8 mouse cellular contexts compared by ENCODE assay signal in the genomic region with DNA sequence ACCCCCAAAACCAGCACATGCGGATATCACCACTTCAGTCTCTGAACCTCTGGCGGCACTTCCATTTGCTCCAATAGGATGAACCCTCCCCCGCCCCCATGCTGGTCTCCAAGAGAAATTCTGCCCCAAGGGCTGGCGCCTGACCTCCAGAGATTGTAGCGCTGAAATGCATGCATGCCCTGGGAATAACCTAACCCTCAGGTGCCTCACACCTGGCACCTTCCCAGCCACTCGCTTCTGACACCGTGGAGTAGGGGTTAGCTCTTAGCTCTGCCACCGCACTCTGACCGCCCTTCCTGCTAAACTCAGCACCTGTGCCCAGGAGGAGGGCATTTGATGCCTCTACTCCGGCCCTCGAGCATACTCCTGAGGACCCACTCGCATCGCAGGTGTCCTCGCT. TPM values are rescaled to one million over a fixed set of nuclear protein-coding genes. Genes with fewer than 3 reads are reported as not detected.
DNase-seq lines count a peak whose midpoint lies in the region; ATAC-seq and TF ChIP-seq lines count a peak whose summit lies in the region.

No protein-coding gene starts in this region.

- DNase-seq in cerebellum, adult 2 months: no peak
- no peak for DNase-seq in cerebellum, adult 11-12 months
- DNase-seq in thymus, adult 2 months: no peak
- no peak for DNase-seq in thymus, postnatal 14 days
- no peak for DNase-seq in liver, embryonic 11.5 days (ENCODE audit: low spot score)
- DNase-seq in stomach, postnatal 0 days (ENCODE audit: low spot score): no peak
- no peak for DNase-seq in urinary bladder, postnatal 4 days (ENCODE audit: low spot score in 2 of 2)
- no peak for DNase-seq in spleen, adult 12 weeks (ENCODE audit: low spot score)

- TF ChIP-seq EP300 in stomach, postnatal 0 days (optimal IDR thresholded peaks at IDR 0.05): no peak

- peak overlapping the region; percentile 84 for H3K4me2 ChIP-seq in liver, embryonic 11.5 days
- peak overlapping the region; percentile 76 for H3K4me2 ChIP-seq in stomach, postnatal 0 days (replicated peaks; ENCODE audit: low read depth)

- no peak overlapping the region for H3K27ac ChIP-seq in cerebellum, adult 2 months (ENCODE audit: insufficient read depth, low read length)
- H3K27ac ChIP-seq in thymus, adult 2 months (ENCODE audit: control insufficient read depth, insufficient read depth, low read length): no peak overlapping the region
- no peak overlapping the region for H3K27ac ChIP-seq in liver, embryonic 11.5 days (ENCODE audit: low read depth, low read length)
- peak overlapping the region; percentile 53 for H3K27ac ChIP-seq in stomach, postnatal 0 days (replicated peaks)

- no peaks in the 10 kb centered on the region for H3K27me3 ChIP-seq in cerebellum, adult 2 months (ENCODE audit: control insufficient read depth, insufficient read depth, low read length)
- H3K27me3 ChIP-seq in thymus, adult 2 months (ENCODE audit: control insufficient read depth, insufficient read depth, low read length): no peaks in the 10 kb centered on the region; the same call in 1 of the 2 replicates
- peaks cover 20% of the 10 kb centered on the region for H3K27me3 ChIP-seq in liver, embryonic 11.5 days (replicated peaks; ENCODE audit: control insufficient read depth, insufficient read depth, low read length)
- no peaks in the 10 kb centered on the region for H3K27me3 ChIP-seq in stomach, postnatal 0 days (ENCODE audit: control insufficient read depth, insufficient read depth, low read length)

- peak overlapping the region; percentile 72 for H3K4me3 ChIP-seq in cerebellum, adult 2 months (replicated peaks; ENCODE audit: insufficient read depth, low read depth, low read length)
- H3K4me3 ChIP-seq in thymus, adult 2 months (ENCODE audit: control insufficient read depth, insufficient read depth, low read length): peak overlapping the region; percentile 43
- peak overlapping the region; percentile 52 for H3K4me3 ChIP-seq in liver, embryonic 11.5 days (ENCODE audit: low read depth, low read length)
- peak overlapping the region; percentile 56 for H3K4me3 ChIP-seq in stomach, postnatal 0 days (ENCODE audit: low read depth, low read length)

- no peak for TF ChIP-seq CTCF in cerebellum, adult 2 months (IDR thresholded peaks at IDR 0.05; ENCODE audit: borderline replicate concordance, insufficient read depth, low read depth, low read length)
- no peak for TF ChIP-seq CTCF in thymus, adult 2 months (IDR thresholded peaks at IDR 0.05; ENCODE audit: borderline replicate concordance, control insufficient read depth, extremely low read depth, insufficient read depth, low read length, poor library complexity)
- TF ChIP-seq CTCF in stomach, postnatal 0 days (IDR thresholded peaks at IDR 0.05; ENCODE audit: low read depth): no peak

- WGBS in cerebellum, adult 2 months: 4% methylated on average over 14 of the region's 14 CpGs
- WGBS in thymus, adult 2 months: 6% methylated on average over 14 of the region's 14 CpGs
- WGBS in liver, embryonic 11.5 days: 4% methylated on average over 14 of the region's 14 CpGs
- WGBS in stomach, postnatal 0 days: 3% methylated on average over 14 of the region's 14 CpGs

- ATAC-seq in liver, embryonic 11.5 days (replicated peaks; ENCODE audit: low FRiP score): no peak; the same call in 1 of the 2 replicates
- peak; percentile 14; the same call in 1 of the 2 replicates for ATAC-seq in stomach, postnatal 0 days (ENCODE audit: low FRiP score, low TSS enrichment)

- no peaks in the 10 kb centered on the region for H3K4me1 ChIP-seq in cerebellum, adult 2 months (ENCODE audit: control insufficient read depth, insufficient read depth, low read length)
- peaks cover 6% of the 10 kb centered on the region for H3K4me1 ChIP-seq in thymus, adult 2 months (replicated peaks; ENCODE audit: control insufficient read depth, insufficient read depth, low read length)
- H3K4me1 ChIP-seq in liver, embryonic 11.5 days (replicated peaks; ENCODE audit: control insufficient read depth, insufficient read depth, low read length): 0 out of 2 replicates have a peak, but pooled peaks cover 5% of the 10 kb centered on the region
- H3K4me1 ChIP-seq in stomach, postnatal 0 days (replicated peaks; ENCODE audit: control insufficient read depth, insufficient read depth): no peaks in the 10 kb centered on the region

- H3K9ac ChIP-seq in liver, embryonic 11.5 days (ENCODE audit: low read depth, low read length): peak overlapping the region; percentile 39
- peak overlapping the region; percentile 57 for H3K9ac ChIP-seq in stomach, postnatal 0 days (ENCODE audit: low read length)

- no peak for TF ChIP-seq POLR2A in cerebellum, adult 2 months (IDR thresholded peaks at IDR 0.05; ENCODE audit: borderline replicate concordance, insufficient read depth, low read length)
- no peak for TF ChIP-seq POLR2A in thymus, adult 2 months (IDR thresholded peaks at IDR 0.05; ENCODE audit: control insufficient read depth, extremely low read depth, insufficient read depth, low read length, poor library complexity)

- no peaks in the 10 kb centered on the region for H3K36me3 ChIP-seq in thymus, adult 2 months (ENCODE audit: control insufficient read depth, insufficient read depth, low read length)
- no peaks in the 10 kb centered on the region for H3K36me3 ChIP-seq in liver, embryonic 11.5 days (ENCODE audit: control insufficient read depth, insufficient read depth, low read length)
- H3K36me3 ChIP-seq in stomach, postnatal 0 days (ENCODE audit: control insufficient read depth, insufficient read depth, low read length): no peaks in the 10 kb centered on the region

- no peaks in the 10 kb centered on the region for H3K9me3 ChIP-seq in liver, embryonic 11.5 days (ENCODE audit: control insufficient read depth, low read length)
- H3K9me3 ChIP-seq in stomach, postnatal 0 days (ENCODE audit: control insufficient read depth, low read length): no peaks in the 10 kb centered on the region

RNA-seq across cellular contexts. Expression of a gene that starts 0.3 kb away (rescaled TPM):
- 5.3 and 5.7 TPM in 2 replicates for polyA plus RNA-seq in cerebellum, adult 2 months (2012; rRNA removed)
- polyA plus RNA-seq in thymus, adult 2 months (2012; rRNA removed): 1.0 and 1.5 TPM in 2 replicates
- 10.6 and 11.5 TPM in 2 replicates for polyA plus RNA-seq in liver, embryonic 11.5 days (2014; fragmentation: Nextera tagmentation; extraction: Ambion mirVana)
- polyA plus RNA-seq in stomach, postnatal 0 days (2015; fragmentation: Nextera tagmentation; extraction: Ambion mirVana): 24.7 and 25.2 TPM in 2 replicates

RNA-seq across cellular contexts. Expression of a gene that starts 51.4 kb away (rescaled TPM):
- polyA plus RNA-seq in cerebellum, adult 2 months (2012; rRNA removed): 45.3 and 46.2 TPM in 2 replicates
- 69.6 and 73.6 TPM in 2 replicates for polyA plus RNA-seq in thymus, adult 2 months (2012; rRNA removed)
- 12.2 and 12.7 TPM in 2 replicates for polyA plus RNA-seq in liver, embryonic 11.5 days (2014; fragmentation: Nextera tagmentation; extraction: Ambion mirVana)
- polyA plus RNA-seq in stomach, postnatal 0 days (2015; fragmentation: Nextera tagmentation; extraction: Ambion mirVana): 4.1 and 4.6 TPM in 2 replicates
